Mouse (Mus musculus): ENCODE data around the gene Gm5965. TPM values are rescaled to one million over a fixed set of nuclear protein-coding genes. Genes with fewer than 3 reads are reported as not detected.

Gene Gm5965
- polyA plus RNA-seq, 1 experiment from 2014 or later, result not detected

DNA sequence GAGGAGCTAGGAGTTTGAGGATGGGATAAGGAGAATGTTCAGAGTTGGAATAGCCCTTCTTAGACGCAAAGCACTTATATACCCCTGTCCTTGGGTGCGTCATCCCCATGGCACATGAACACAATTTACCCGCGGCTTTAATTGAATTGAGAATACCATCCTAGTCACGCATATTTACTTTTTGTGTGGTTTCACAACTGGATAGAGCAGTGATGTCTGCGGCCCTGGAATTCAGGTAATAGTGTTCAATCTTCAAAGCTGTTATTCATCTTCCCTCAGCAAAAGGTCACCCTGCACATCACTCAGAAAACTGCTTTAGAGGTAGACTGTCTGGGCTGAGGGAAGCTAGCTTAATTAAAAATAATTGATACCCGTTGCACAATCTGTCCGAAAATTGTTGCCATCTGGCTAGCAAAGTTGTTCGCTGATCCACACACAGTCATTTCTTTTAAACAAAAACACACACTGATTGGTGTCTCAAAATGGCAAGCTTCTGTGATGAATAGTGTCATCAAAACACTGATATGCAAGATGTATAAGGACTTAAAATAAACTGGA is 48.5 kb downstream of the Gm5965 start, which contains the start of gene Krtap14:
Krtap14 (minus strand) TSS at position 51 of the 558 bp plus-strand sequence.
- peaks cover 10% of the 10 kb centered on the region; the same call in 1 of the 2 replicates for H3K4me1 ChIP-seq (replicated peaks)
- H3K27me3 ChIP-seq, result no peaks in the 10 kb centered on the region
- no peaks in the 10 kb centered on the region for H3K36me3 ChIP-seq
- no peak within 1 kb of the TSS for H3K27ac ChIP-seq (replicated peaks)
- no peak within 1 kb of the TSS for H3K4me2 ChIP-seq
- ATAC-seq (ENCODE audit: low read depth), result no peak
- H3K4me3 ChIP-seq, result no peak within 1 kb of the TSS
- no peak within 1 kb of the TSS for H3K9ac ChIP-seq
- 61% methylated on average over 9 of the region's 9 CpGs for WGBS
- no peaks in the 10 kb centered on the region for H3K9me3 ChIP-seq

DNA sequence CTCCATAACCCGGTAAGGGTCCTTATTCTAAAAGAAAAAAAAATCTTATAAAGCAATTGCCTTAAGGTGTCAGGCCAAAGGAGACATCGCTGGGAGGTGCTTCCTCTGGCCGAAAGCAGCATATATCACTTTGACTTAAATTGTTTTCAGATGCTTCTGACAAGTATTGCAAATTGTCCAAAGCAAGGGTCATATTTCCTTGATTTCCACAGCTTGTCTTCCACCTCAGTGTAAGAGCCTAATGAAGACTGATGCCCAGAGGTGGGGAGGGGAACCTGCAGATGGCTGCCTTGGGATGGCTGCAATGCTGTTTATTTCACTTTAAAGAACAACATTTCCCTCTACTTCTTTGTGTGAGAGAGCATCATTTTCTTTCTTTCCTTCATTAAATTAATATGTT is 49.3 kb downstream of the Gm5965 start:
- Histone ChIP-seq H3K4me1 (replicated peaks) (peaks cover 10% of the 10 kb centered on the region; the same call in 1 of the 2 replicates), H3K9me3 (no peaks in the 10 kb centered on the region), H3K27ac (replicated peaks) (no peak overlapping the region), H3K36me3 (no peaks in the 10 kb centered on the region), H3K4me2 (no peak overlapping the region), H3K9ac (no peak overlapping the region), H3K27me3 (no peaks in the 10 kb centered on the region), H3K4me3 (no peak overlapping the region)
- WGBS, result 21% methylated on average over 3 of the region's 3 CpGs
- ATAC-seq (ENCODE audit: low read depth), result no peak

Other genes with a start within 250 kb of the Gm5965 start
- gene Cldn8, start 214.7 kb upstream of the Gm5965 start, polyA plus RNA-seq (2015; fragmentation: Nextera tagmentation; extraction: Ambion mirVana), result 0.44 TPM in 1 of 2 replicates, not detected in the other
- gene Krtap24-1, start 165.6 kb upstream of the Gm5965 start, polyA plus RNA-seq (2015; fragmentation: Nextera tagmentation; extraction: Ambion mirVana), result not detected in 2 replicates
- not detected in 2 replicates for gene 2310079G19Rik, start 150.2 kb upstream of the Gm5965 start, polyA plus RNA-seq (2015; fragmentation: Nextera tagmentation; extraction: Ambion mirVana)
- gene Krtap26-1, start 130.1 kb upstream of the Gm5965 start, polyA plus RNA-seq (2015; fragmentation: Nextera tagmentation; extraction: Ambion mirVana), result not detected in 2 replicates
- gene Krtap27-1, start 106.2 kb upstream of the Gm5965 start, polyA plus RNA-seq (2015; fragmentation: Nextera tagmentation; extraction: Ambion mirVana), result not detected in 2 replicates
- gene 2310061N02Rik, start 69.9 kb upstream of the Gm5965 start, polyA plus RNA-seq (2015; fragmentation: Nextera tagmentation; extraction: Ambion mirVana), result not detected in 2 replicates
- gene Krtap13-1, start 49.0 kb upstream of the Gm5965 start, polyA plus RNA-seq (2015; fragmentation: Nextera tagmentation; extraction: Ambion mirVana), result not detected in 2 replicates
- not detected in 2 replicates for gene Krtap13, start 26.3 kb upstream of the Gm5965 start, polyA plus RNA-seq (2015; fragmentation: Nextera tagmentation; extraction: Ambion mirVana)
- gene 2310034C09Rik, start 19.0 kb upstream of the Gm5965 start, polyA plus RNA-seq (2015; fragmentation: Nextera tagmentation; extraction: Ambion mirVana), result not detected in 2 replicates
- gene 2310057N15Rik, start 3.7 kb upstream of the Gm5965 start, polyA plus RNA-seq (2015; fragmentation: Nextera tagmentation; extraction: Ambion mirVana), result not detected in 2 replicates
- gene Gm20741, start 34.3 kb downstream of the Gm5965 start, polyA plus RNA-seq (2015; fragmentation: Nextera tagmentation; extraction: Ambion mirVana), result not detected in 2 replicates
- gene Krtap15, start 42.3 kb downstream of the Gm5965 start, polyA plus RNA-seq (2015; fragmentation: Nextera tagmentation; extraction: Ambion mirVana), result not detected in 2 replicates
- gene Krtap14, start 48.2 kb downstream of the Gm5965 start, polyA plus RNA-seq (2015; fragmentation: Nextera tagmentation; extraction: Ambion mirVana), result not detected in 2 replicates
- gene Krtap19-1, start 91.5 kb downstream of the Gm5965 start, polyA plus RNA-seq (2015; fragmentation: Nextera tagmentation; extraction: Ambion mirVana), result not detected in 2 replicates
- not detected in 2 replicates for gene Krtap19-2, start 96.4 kb downstream of the Gm5965 start, polyA plus RNA-seq (2015; fragmentation: Nextera tagmentation; extraction: Ambion mirVana)
- not detected in 2 replicates for gene Krtap19-3, start 100.1 kb downstream of the Gm5965 start, polyA plus RNA-seq (2015; fragmentation: Nextera tagmentation; extraction: Ambion mirVana)
- gene Krtap19-4, start 107.2 kb downstream of the Gm5965 start, polyA plus RNA-seq (2015; fragmentation: Nextera tagmentation; extraction: Ambion mirVana), result not detected in 2 replicates
- not detected in 2 replicates for gene Krtap19-5, start 118.6 kb downstream of the Gm5965 start, polyA plus RNA-seq (2015; fragmentation: Nextera tagmentation; extraction: Ambion mirVana)
- gene Krtap19-9b, start 154.4 kb downstream of the Gm5965 start, polyA plus RNA-seq (2015; fragmentation: Nextera tagmentation; extraction: Ambion mirVana), result not detected in 2 replicates
- not detected in 2 replicates for gene Krtap16-3, start 185.0 kb downstream of the Gm5965 start, polyA plus RNA-seq (2015; fragmentation: Nextera tagmentation; extraction: Ambion mirVana)
- gene Krtap22-2, start 232.9 kb downstream of the Gm5965 start, polyA plus RNA-seq (2015; fragmentation: Nextera tagmentation; extraction: Ambion mirVana), result not detected in 2 replicates
- not detected in 2 replicates for gene Gm10229, start 237.4 kb downstream of the Gm5965 start, polyA plus RNA-seq (2015; fragmentation: Nextera tagmentation; extraction: Ambion mirVana)